Mouse (Mus musculus): ENCODE results near the gene Tango6. TPM values are rescaled to one million over a fixed set of nuclear protein-coding genes. Genes with fewer than 3 reads are reported as not detected.

Tango6 gene
- total and polyA plus RNA-seq, 2 experiments from 2014 or later, result 4.0 to 13.5 TPM

GRCm38 (mm10) chr8:106710002-106710401 is 27.1 kb downstream of the Tango6 start:
- Histone ChIP-seq H3K27me3 (ENCODE audit: control insufficient read depth, insufficient read depth, low read length) (no peaks in the 10 kb centered on the region), H3K4me2 (ENCODE audit: low read depth, low read length) (no peak overlapping the region), H3K4me3 (ENCODE audit: low read depth, low read length) (no peak overlapping the region), H3K9ac (replicated peaks; ENCODE audit: low read depth, low read length) (no peak overlapping the region), H3K36me3 (replicated peaks; ENCODE audit: control insufficient read depth, insufficient read depth, low read length) (no peaks in the 10 kb centered on the region; the same call in 1 of the 2 replicates), H3K4me1 (ENCODE audit: control insufficient read depth, insufficient read depth) (peaks cover 7% of the 10 kb centered on the region; the same call in 1 of the 2 replicates), H3K27ac (ENCODE audit: low read depth) (no peak overlapping the region), H3K9me3 (replicated peaks; ENCODE audit: control insufficient read depth, low read length) (no peaks in the 10 kb centered on the region)
- ATAC-seq (ENCODE audit: insufficient read depth, low read depth) (no peak), DNase-seq (ENCODE audit: low spot score) (no peak)
- TF ChIP-seq EP300 (IDR thresholded peaks at IDR 0.05; ENCODE audit: low read depth) (no peak), CTCF (IDR thresholded peaks at IDR 0.05; ENCODE audit: low read depth) (no peak)
- WGBS, result 92% methylated on average over 2 of the region's 2 CpGs

- DNase-seq (ENCODE audit: low spot score) (no peak), ATAC-seq (ENCODE audit: insufficient read depth, low read depth) (no peak)
- Histone ChIP-seq H3K9me3 (replicated peaks; ENCODE audit: control insufficient read depth, low read length) (no peaks in the 10 kb centered on the region), H3K27ac (ENCODE audit: low read depth) (peak overlapping the region; percentile 41; the same call in 1 of the 2 replicates), H3K9ac (replicated peaks; ENCODE audit: low read depth, low read length) (no peak overlapping the region), H3K27me3 (ENCODE audit: control insufficient read depth, insufficient read depth, low read length) (no peaks in the 10 kb centered on the region), H3K4me1 (ENCODE audit: control insufficient read depth, insufficient read depth) (peaks cover 7% of the 10 kb centered on the region; the same call in 1 of the 2 replicates), H3K36me3 (replicated peaks; ENCODE audit: control insufficient read depth, insufficient read depth, low read length) (peaks cover 7% of the 10 kb centered on the region; the same call in 1 of the 2 replicates), H3K4me3 (ENCODE audit: low read depth, low read length) (no peak overlapping the region), H3K4me2 (ENCODE audit: low read depth, low read length) (no peak overlapping the region)
- TF ChIP-seq EP300 (IDR thresholded peaks at IDR 0.05; ENCODE audit: low read depth), result no peak
- TF ChIP-seq CTCF (IDR thresholded peaks at IDR 0.05; ENCODE audit: low read depth), result no peak
- 66% methylated on average over 3 of the region's 3 CpGs for WGBS
Observed at GRCm38 (mm10) chr8:106712487-106712886, 29.6 kb downstream of the Tango6 start.

- Histone ChIP-seq H3K27ac (ENCODE audit: low read depth) (peak overlapping the region; percentile 55), H3K4me1 (ENCODE audit: control insufficient read depth, insufficient read depth) (peaks cover 7% of the 10 kb centered on the region; the same call in 1 of the 2 replicates), H3K4me3 (ENCODE audit: low read depth, low read length) (no peak overlapping the region), H3K4me2 (ENCODE audit: low read depth, low read length) (no peak overlapping the region), H3K9ac (replicated peaks; ENCODE audit: low read depth, low read length) (no peak overlapping the region; the same call in 1 of the 2 replicates), H3K9me3 (replicated peaks; ENCODE audit: control insufficient read depth, low read length) (no peaks in the 10 kb centered on the region), H3K36me3 (replicated peaks; ENCODE audit: control insufficient read depth, insufficient read depth, low read length) (peaks cover 7% of the 10 kb centered on the region; the same call in 1 of the 2 replicates), H3K27me3 (ENCODE audit: control insufficient read depth, insufficient read depth, low read length) (no peaks in the 10 kb centered on the region)
- TF ChIP-seq CTCF (IDR thresholded peaks at IDR 0.05; ENCODE audit: low read depth), result no peak
- no peak for TF ChIP-seq EP300 (IDR thresholded peaks at IDR 0.05; ENCODE audit: low read depth)
- DNase-seq (ENCODE audit: low spot score) (no peak), ATAC-seq (ENCODE audit: insufficient read depth, low read depth) (peak; percentile 31; the same call in 1 of the 2 replicates)
- WGBS, result 20% methylated on average over 4 of the region's 4 CpGs
Observed at GRCm38 (mm10) chr8:106714297-106714696, 31.4 kb downstream of the Tango6 start.

- Histone ChIP-seq H3K27ac (ENCODE audit: low read depth) (no peak overlapping the region; the same call in 1 of the 2 replicates), H3K4me1 (ENCODE audit: control insufficient read depth, insufficient read depth) (peaks cover 7% of the 10 kb centered on the region; the same call in 1 of the 2 replicates), H3K36me3 (replicated peaks; ENCODE audit: control insufficient read depth, insufficient read depth, low read length) (0 out of 2 replicates have a peak, but pooled peaks cover 12% of the 10 kb centered on the region), H3K4me3 (ENCODE audit: low read depth, low read length) (peak overlapping the region; percentile 17; the same call in 1 of the 2 replicates), H3K4me2 (ENCODE audit: low read depth, low read length) (peak overlapping the region; percentile 51), H3K9me3 (replicated peaks; ENCODE audit: control insufficient read depth, low read length) (no peaks in the 10 kb centered on the region), H3K27me3 (ENCODE audit: control insufficient read depth, insufficient read depth, low read length) (no peaks in the 10 kb centered on the region), H3K9ac (replicated peaks; ENCODE audit: low read depth, low read length) (no peak overlapping the region)
- DNase-seq (ENCODE audit: low spot score) (peak; percentile 89), ATAC-seq (ENCODE audit: insufficient read depth, low read depth) (peak; percentile 87)
- 8% methylated on average over 17 of the region's 17 CpGs for WGBS
- peak; percentile 78 for TF ChIP-seq CTCF (IDR thresholded peaks at IDR 0.05; ENCODE audit: low read depth)
- TF ChIP-seq EP300 (IDR thresholded peaks at IDR 0.05; ENCODE audit: low read depth), result no peak
Observed at GRCm38 (mm10) chr8:106718091-106718500, 35.2 kb downstream of the Tango6 start.

GRCm38 (mm10) chr8:106720921-106721320 is 38.1 kb downstream of the Tango6 start:
- no peaks in the 10 kb centered on the region for H3K9me3 ChIP-seq (replicated peaks; ENCODE audit: control insufficient read depth, low read length)
- no peak overlapping the region for H3K9ac ChIP-seq (replicated peaks; ENCODE audit: low read depth, low read length)
- DNase-seq (ENCODE audit: low spot score), result no peak
- peak overlapping the region; percentile 46; the same call in 1 of the 2 replicates for H3K27ac ChIP-seq (ENCODE audit: low read depth)
- H3K4me2 ChIP-seq (ENCODE audit: low read depth, low read length), result no peak overlapping the region
- H3K4me3 ChIP-seq (ENCODE audit: low read depth, low read length), result no peak overlapping the region
- no peak for TF ChIP-seq CTCF (IDR thresholded peaks at IDR 0.05; ENCODE audit: low read depth)
- H3K4me1 ChIP-seq (ENCODE audit: control insufficient read depth, insufficient read depth), result no peaks in the 10 kb centered on the region
- 50% methylated on average over 8 of the region's 8 CpGs for WGBS
- no peaks in the 10 kb centered on the region for H3K27me3 ChIP-seq (ENCODE audit: control insufficient read depth, insufficient read depth, low read length)
- peaks cover 22% of the 10 kb centered on the region for H3K36me3 ChIP-seq (replicated peaks; ENCODE audit: control insufficient read depth, insufficient read depth, low read length)
- no peak for ATAC-seq (ENCODE audit: insufficient read depth, low read depth)

- H3K27me3 ChIP-seq (ENCODE audit: control insufficient read depth, insufficient read depth, low read length), result no peaks in the 10 kb centered on the region
- no peak for DNase-seq (ENCODE audit: low spot score)
- TF ChIP-seq EP300 (IDR thresholded peaks at IDR 0.05; ENCODE audit: low read depth) (no peak), CTCF (IDR thresholded peaks at IDR 0.05; ENCODE audit: low read depth) (no peak)
- H3K9me3 ChIP-seq (replicated peaks; ENCODE audit: control insufficient read depth, low read length), result no peaks in the 10 kb centered on the region
- H3K9ac ChIP-seq (replicated peaks; ENCODE audit: low read depth, low read length), result no peak overlapping the region
- H3K4me2 ChIP-seq (ENCODE audit: low read depth, low read length), result no peak overlapping the region
- 67% methylated on average over 6 of the region's 6 CpGs for WGBS
- H3K27ac ChIP-seq (ENCODE audit: low read depth), result no peak overlapping the region
- no peak for ATAC-seq (ENCODE audit: insufficient read depth, low read depth)
- H3K36me3 ChIP-seq (replicated peaks; ENCODE audit: control insufficient read depth, insufficient read depth, low read length), result peaks cover 21% of the 10 kb centered on the region
- no peaks in the 10 kb centered on the region for H3K4me1 ChIP-seq (ENCODE audit: control insufficient read depth, insufficient read depth)
- H3K4me3 ChIP-seq (ENCODE audit: low read depth, low read length), result no peak overlapping the region
Observed at GRCm38 (mm10) chr8:106722453-106722852, 39.6 kb downstream of the Tango6 start.
